Mouse (Mus musculus) kidney, adult 11 months (tissue): ENCODE measurements around the gene Agap1.

Experiments used
- DNase-seq: peaks from one replicate; pipeline ENCODE4 v3.0.0; 2022

Agap1 gene

GRCm38 (mm10) chr1:89581766-89582125 lies 127.1 kb downstream of the Agap1 start:
- DNase-seq, result no peak

DNA sequence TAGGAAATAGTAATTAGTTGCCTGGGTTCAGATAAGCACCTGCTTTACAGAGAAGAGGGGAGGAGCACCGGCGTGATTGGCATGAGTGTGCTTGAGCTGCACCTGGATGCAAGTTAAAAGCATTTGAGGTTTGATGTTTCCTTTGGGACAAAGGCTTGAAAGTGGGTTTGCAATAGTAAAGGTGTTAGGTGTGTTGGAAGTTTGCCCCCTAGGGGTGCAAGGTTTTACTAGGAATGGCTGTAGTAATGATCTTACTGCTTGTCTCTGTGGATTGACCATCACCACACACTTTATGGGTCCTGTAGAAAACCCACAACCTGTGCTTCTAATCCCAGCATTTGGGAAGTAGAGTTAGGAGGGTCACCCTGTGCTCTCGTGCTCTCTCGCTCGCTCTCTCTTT lies 128.8 kb downstream of the Agap1 start:
- DNase-seq, result no peak

GRCm38 (mm10) chr1:89586991-89587683 lies 132.5 kb downstream of the Agap1 start:
- no peak for DNase-seq

- no peak for DNase-seq
Observed at GRCm38 (mm10) chr1:89588154-89588553, 133.5 kb downstream of the Agap1 start.

- DNase-seq, result no peak
Observed at GRCm38 (mm10) chr1:89590994-89591393, 136.4 kb downstream of the Agap1 start.

DNA sequence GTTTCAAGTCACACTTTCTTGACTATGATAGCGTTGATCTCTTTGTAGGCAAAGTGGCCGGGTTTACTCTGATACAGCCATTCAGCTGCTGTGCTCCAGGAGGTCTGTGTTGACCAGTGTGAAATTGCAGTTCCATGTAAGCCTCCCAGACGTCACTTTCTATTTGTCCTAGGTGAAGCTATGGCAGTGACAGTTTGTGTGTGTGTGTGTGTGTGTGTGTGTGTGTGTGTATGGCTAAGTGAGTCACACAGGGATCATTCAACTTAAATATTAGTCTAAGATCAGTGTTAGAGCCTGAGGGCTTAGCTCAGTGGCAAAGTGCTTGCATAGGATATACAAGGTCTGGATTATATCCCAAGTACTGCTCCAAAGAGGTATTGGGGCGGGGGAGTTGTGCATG lies 138.6 kb downstream of the Agap1 start:
- no peak for DNase-seq

DNA sequence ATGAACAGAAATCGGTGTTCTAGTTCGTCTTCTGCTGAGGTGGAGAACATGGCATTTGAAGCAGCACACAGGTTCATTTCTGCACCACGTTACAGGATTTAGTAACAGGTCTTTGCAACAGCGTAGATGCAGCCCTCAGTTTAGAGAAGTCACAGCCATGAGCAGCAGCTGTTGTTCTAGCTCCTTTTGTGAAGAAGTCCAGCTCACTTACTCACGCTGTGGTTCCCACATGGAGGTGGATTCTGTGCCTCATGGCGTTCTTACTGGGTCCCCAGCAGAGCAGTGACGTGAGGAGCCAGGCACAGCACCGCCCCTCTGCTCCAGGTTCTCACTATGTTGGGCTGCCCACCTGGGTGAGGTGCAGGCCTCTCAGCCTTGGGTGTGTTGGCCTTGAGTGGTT lies 140.4 kb downstream of the Agap1 start:
- no peak for DNase-seq

- no peak for DNase-seq
Observed at GRCm38 (mm10) chr1:89595421-89595820, 140.8 kb downstream of the Agap1 start.

DNA sequence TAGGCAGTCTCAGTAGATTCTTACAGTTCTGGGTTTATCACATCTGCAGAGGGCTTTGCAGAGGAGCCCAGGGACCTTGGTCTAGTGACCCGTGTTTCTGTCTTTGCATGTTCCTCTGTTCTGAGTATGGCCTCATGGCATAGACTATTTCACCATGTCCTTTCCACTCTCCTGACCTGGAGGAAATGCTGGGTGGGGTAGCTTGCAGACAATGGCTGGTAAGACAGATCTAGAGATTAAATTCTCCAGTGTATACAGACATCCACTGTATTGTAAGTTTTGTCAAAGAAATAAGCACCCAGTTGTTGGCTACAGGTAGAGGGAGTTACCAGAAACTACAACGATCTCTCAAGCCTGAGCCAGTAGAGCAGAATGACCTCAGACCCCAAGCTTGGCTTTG lies 141.6 kb downstream of the Agap1 start:
- DNase-seq, result no peak

DNA sequence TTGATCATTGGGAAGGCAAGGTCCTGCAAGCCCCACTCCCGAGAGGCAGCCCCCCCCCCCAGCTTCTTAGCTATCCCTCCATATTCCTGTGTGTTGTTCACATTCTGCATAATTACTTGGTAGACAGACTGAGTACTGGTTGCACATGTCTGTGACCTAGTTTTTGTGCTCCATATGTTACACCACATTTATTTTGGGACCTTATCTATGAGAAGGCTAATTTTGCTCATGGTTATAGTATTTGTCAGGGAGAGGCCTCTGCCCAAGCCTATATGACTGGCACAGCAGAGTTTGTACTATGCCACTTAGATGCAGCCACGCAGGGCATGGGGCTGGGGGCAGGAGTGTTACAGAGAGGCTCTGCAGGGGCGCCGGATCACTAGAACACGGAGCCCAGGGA lies 144.3 kb downstream of the Agap1 start:
- no peak for DNase-seq

DNA sequence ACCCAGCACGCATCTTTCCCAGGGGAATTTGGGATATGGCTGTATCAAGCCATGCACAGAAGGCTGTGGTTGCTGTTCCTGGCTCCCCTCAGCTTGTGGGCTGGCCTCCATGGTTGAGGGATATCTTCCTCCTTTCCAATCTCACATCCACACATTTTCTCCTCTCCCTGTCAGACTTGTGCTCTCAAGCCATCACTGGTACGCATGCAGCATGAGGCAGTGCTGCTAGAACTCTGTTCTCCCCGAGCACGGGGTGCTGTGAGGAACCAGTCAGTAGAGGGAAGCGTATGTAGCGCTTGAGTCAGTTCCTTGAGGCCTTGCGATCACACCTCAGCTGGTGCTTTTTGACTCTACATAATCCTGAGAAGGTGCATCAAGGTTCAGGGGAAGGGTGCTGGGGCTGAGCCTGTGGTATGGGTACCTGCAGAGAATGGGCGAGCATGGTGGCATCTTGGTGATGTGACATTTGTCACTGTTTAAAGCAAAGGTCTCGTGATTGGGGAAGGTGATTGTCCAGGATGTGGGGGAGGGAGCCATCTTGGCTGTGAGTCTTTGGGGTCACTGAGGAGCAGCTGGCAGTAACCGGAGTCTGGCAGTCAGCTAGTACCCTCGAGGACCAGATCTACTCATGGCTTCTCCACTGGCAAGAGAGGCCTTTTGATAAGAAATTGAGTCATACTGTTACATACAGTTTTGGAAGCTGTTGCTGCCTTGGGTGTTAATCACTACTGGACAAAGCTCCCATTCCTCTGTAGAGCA lies 145.6 kb downstream of the Agap1 start:
- DNase-seq, result no peak

GRCm38 (mm10) chr1:89601349-89601748 lies 146.7 kb downstream of the Agap1 start:
- no peak for DNase-seq

DNA sequence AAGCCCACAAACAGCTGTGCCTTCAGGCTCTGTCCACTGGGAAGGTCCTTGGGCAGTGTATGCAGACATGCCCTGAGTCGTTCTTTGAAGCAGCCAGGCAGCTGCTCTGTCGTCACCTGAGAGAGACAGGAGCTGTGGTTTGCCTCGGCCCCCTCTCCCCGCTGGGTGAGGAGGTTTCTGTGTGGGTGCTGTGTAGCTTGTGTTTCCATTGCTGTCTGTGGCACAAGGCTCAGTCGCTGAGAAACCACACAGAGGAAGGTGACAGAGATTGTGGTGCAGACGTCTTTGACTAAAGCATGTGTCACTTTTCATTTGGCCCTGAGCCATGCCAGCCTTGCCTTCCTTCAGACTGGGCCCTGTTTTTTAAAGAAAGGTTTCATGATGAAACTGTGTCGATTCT lies 148.3 kb downstream of the Agap1 start:
- no peak for DNase-seq

DNA sequence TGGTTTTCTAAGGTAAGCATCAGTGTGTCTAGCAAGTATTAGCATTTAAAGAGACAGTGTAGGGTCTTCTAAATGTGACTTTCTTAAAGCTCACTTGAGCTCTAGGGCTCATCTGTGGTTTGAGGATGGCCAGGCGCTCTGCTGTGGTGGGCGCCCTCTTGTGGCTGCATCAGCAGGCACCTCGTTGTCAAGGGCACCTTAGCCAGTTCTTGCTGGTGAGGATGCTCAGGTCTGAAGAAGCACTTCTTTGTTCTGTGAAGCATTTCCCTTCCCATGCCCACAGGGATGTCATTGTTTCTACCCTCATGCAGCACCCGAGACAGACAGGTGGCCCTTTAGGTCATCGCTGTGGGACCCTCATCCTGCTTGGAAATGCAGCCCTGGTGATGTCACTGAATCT lies 152.0 kb downstream of the Agap1 start:
- peak; percentile 19 for DNase-seq

GRCm38 (mm10) chr1:89608766-89609165 lies 154.2 kb downstream of the Agap1 start:
- no peak for DNase-seq

- DNase-seq, result no peak
Observed at GRCm38 (mm10) chr1:89609964-89610363, 155.4 kb downstream of the Agap1 start.

- no peak for DNase-seq
Observed at GRCm38 (mm10) chr1:89611521-89611920, 156.9 kb downstream of the Agap1 start.

DNA sequence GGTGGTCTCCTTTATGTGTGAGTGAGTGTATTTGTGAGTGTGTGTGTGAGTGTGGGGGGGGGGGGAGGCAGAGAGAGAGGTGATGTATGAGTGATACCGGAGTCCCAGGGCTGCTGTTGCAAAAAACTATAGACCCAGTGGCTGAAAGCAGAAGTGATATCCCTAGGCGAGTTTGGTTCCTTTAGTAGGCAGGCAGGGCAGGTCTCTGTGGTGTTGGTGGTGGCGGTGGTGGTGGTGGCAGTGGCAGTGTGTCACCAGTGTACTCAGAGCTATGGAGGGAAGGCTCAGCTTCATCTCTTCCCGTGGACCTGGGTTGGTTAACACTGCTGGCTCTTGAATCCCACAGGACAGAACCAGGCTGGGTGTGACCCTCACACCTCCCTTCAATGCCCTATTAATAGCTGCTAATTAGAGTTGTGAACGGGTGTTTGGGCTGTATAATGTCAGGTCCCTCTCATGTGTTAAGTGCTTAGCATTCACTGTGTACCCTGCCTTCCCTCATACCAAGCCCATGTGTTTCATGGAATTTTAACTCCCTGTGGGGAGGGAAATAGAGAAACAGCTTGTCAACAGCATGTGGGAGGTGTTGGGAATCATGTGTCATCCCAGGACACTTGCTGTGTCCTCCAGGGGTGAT lies 158.7 kb downstream of the Agap1 start:
- DNase-seq, result no peak

GRCm38 (mm10) chr1:89616556-89616955 lies 161.9 kb downstream of the Agap1 start:
- no peak for DNase-seq

DNA sequence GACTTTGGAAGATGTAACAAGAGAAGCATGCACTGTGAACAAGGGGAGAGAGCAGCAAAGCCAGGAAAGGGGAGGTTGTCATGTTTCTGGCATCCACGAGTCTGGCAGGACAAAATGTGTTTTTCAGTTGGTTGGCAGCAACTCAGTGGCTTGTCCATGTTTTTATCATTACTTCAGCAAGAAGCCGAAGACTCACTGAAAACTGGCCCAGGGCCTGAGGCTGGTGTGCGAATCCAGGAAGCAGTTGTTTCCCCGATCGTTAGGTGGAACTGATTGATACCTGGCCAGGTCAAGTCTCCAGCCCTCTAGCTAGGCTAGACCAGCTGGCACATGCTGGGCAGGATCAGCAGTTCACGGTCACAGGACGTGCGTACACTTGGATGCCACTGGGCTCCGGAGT lies 162.7 kb downstream of the Agap1 start:
- DNase-seq, result no peak

- no peak for DNase-seq
Observed at GRCm38 (mm10) chr1:89619963-89620362, 165.4 kb downstream of the Agap1 start.

GRCm38 (mm10) chr1:89621014-89621791 lies 166.6 kb downstream of the Agap1 start:
- DNase-seq, result no peak

DNA sequence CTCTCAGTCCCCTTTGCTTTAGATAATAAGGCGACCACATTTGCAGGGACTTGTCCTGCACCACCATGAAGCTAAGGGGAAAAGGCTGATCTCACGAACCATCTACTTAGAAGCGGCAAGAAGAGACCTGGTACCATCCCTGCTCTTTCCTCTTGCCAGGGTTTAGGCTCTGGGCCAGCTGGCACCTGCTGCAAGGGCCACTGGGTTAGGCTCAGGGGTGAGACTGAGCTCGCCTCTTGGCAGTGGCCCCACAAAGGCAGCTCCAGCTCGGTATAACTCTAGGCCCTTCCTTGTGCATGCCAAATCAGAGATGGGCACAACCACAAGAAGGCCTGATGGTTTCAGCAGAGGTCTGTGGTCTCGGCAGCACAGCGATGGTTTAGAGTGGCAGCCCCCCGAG lies 167.3 kb downstream of the Agap1 start:
- DNase-seq, result peak; percentile 82
